Mouse (Mus musculus): ENCODE results near the gene Gm8720. TPM values are rescaled to one million over a fixed set of nuclear protein-coding genes. Genes with fewer than 3 reads are reported as not detected.
"Not testable (repeated sequence)": the region's sequence is repeated elsewhere in the genome, so short reads cannot be mapped to it uniquely, and the experiment has no call there.

The Gm8720 gene
- polyA plus RNA-seq (2012; rRNA removed): not detected in 2 replicates

DNA sequence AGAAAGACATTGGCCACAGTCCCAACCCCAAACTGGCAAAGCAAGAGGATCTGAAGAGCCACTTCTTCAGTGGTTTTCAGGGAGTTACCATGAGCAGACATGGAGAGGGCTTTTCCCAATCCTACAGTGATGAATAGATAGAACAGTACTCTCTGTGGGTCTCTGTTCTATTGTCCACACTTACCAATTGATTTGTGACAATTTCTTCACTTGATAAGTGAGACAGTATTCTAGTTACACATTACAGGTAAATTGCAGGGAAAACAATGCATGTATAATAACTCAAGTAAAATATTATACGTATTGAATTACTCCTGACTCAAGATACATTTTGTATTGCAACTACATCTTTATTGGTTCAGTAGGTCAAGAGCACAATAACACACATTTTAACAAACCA lies at the start of gene Gm8720:
Gene Gm8720, minus strand, starts transcription at position 101 of the 400 bp plus-strand sequence.
- no CpG with 5 or more reads among the region's 1 CpGs for WGBS

DNA sequence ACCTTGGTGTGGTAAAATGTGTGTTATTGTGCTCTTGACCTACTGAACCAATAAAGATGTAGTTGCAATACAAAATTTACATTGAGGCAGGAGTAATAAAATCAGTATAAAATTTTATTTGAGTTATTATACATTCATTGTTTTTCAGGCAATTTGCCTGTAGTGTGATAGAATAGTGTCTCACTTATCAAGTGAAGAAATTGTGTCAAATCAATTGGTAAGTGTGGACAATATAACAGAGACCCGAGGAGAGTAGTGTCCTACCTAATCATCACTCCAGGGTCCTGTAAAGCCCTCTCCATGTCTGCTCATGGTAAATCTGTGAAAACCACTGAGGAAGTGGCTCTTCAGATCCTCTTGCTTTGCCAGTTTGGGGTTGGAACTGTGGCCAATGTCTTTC lies 12.0 kb downstream of the Gm8720 start, which contains the start of gene Vmn1r163:
Gene Vmn1r163, plus strand, starts transcription at position 301 of the 400 bp plus-strand sequence.
- DNase-seq (ENCODE audit: low read depth, low spot score): not testable (repeated sequence)
- no CpG with 5 or more reads among the region's 1 CpGs for WGBS

More for the DNA sequence above, at the start of gene Gm8720:
- DNase-seq (ENCODE audit: low read depth, low spot score): not testable (repeated sequence)

DNA sequence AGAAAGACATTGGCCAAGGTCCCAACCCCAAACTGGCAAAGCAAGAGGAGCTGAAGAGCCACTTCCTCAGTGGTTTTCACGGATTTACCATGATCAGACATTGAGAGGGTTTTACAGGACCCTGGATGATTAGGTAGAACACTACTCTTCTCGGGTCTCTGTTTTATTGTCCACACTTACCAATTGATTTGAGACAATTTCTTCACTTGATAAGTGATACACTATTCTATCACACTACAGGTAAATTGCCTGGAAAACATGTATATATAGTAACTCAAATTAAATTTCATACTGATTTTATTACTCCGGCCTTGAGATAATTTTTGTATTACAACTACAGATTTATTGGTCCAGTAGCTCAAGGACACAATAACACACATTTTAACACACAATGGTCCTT lies 47.4 kb downstream of the Gm8720 start, which contains the start of gene Gm4216:
Gene Gm4216, minus strand, starts transcription at position 101 of the 400 bp plus-strand sequence.
- no CpG with 5 or more reads among the region's 3 CpGs for WGBS
- not testable (repeated sequence) for DNase-seq (ENCODE audit: low read depth, low spot score)

Other genes with a start within 250 kb of the Gm8720 start
- not detected in 2 replicates for gene Vmn1r159, start 223.9 kb downstream of the Gm8720 start, polyA plus RNA-seq (2012; rRNA removed)
- not detected in 2 replicates for gene Vmn1r160, start 196.2 kb downstream of the Gm8720 start, polyA plus RNA-seq (2012; rRNA removed)
- gene Gm4214, start 82.8 kb downstream of the Gm8720 start, polyA plus RNA-seq (2012; rRNA removed): not detected in 2 replicates
- gene Gm4216, start 47.5 kb downstream of the Gm8720 start, polyA plus RNA-seq (2012; rRNA removed): not detected in 2 replicates
- gene Vmn1r163, start 11.9 kb downstream of the Gm8720 start, polyA plus RNA-seq (2012; rRNA removed): not detected in 2 replicates
- not detected in 2 replicates for gene Gm10662, start 77.0 kb upstream of the Gm8720 start, polyA plus RNA-seq (2012; rRNA removed)
- gene Vmn1r165, start 149.9 kb upstream of the Gm8720 start, polyA plus RNA-seq (2012; rRNA removed): not detected in 2 replicates
- not detected in 2 replicates for gene Vmn1r166, start 184.2 kb upstream of the Gm8720 start, polyA plus RNA-seq (2012; rRNA removed)
- gene Gm6902, start 211.4 kb upstream of the Gm8720 start, polyA plus RNA-seq (2012; rRNA removed): not detected in 2 replicates
- not detected in 2 replicates for gene Nlrp4e, start 233.7 kb upstream of the Gm8720 start, polyA plus RNA-seq (2012; rRNA removed)

Data from large intestine, adult 2 months (tissue).